ENCODE assay signal across 13 mouse cellular contexts in genomic region chr16:56396586-56396985, GRCm38 (mm10).
DNase-seq lines count a peak whose midpoint lies in the region; ATAC-seq and TF ChIP-seq lines count a peak whose summit lies in the region.
"Had no signal": no experiment of that assay in that cellular context is flagged by ENCODE, and none has a peak within 500 bp of the region (broad histone marks: within the 10 kb centered on the region; RNA-seq: fewer than 3 reads in every experiment).

No protein-coding gene starts in this region.

- WGBS in kidney, embryonic 15.5 days, result 10% methylated on average over 4 of the region's 4 CpGs
- WGBS in intestine, postnatal 0 days, result 12% methylated on average over 4 of the region's 4 CpGs
- 47% methylated on average over 4 of the region's 4 CpGs for WGBS in midbrain, embryonic 15.5 days

- H3K4me2 ChIP-seq in kidney, embryonic 15.5 days, result no peak overlapping the region
- H3K4me2 ChIP-seq in intestine, postnatal 0 days (replicated peaks; ENCODE audit: low read depth), result no peak overlapping the region
- no peak overlapping the region for H3K4me2 ChIP-seq in midbrain, embryonic 15.5 days

- no peak for DNase-seq in kidney, postnatal 36 days
- DNase-seq in embryo, embryonic 10.5 days (ENCODE audit: low spot score), result peak; percentile 31
- no peak for DNase-seq in adrenal gland, postnatal 25 days
- DNase-seq in spleen, postnatal 36 days (ENCODE audit: low spot score in 2 of 2), result no peak
- DNase-seq in kidney, postnatal 25 days, result no peak
- DNase-seq: adrenal gland, postnatal 36 days; cerebellum, postnatal 25 days; gastrocnemius, postnatal 14 days; kidney, postnatal 4 days had no signal

- peak; percentile 90 for ATAC-seq in kidney, embryonic 15.5 days (replicated peaks; ENCODE audit: low FRiP score)
- peak; percentile 69; the same call in 1 of the 2 replicates for ATAC-seq in intestine, postnatal 0 days
- peak; percentile 78; the same call in 1 of the 2 replicates for ATAC-seq in midbrain, embryonic 15.5 days (replicated peaks)
- ATAC-seq: CD4-positive, CD25-positive, alpha-beta regulatory T cell, adult 4 months had no signal

- H3K36me3 ChIP-seq in kidney, embryonic 15.5 days, result no peaks in the 10 kb centered on the region
- no peaks in the 10 kb centered on the region for H3K36me3 ChIP-seq in intestine, postnatal 0 days (ENCODE audit: control insufficient read depth, insufficient read depth)
- no peaks in the 10 kb centered on the region for H3K36me3 ChIP-seq in midbrain, embryonic 15.5 days (replicated peaks)

- no peaks in the 10 kb centered on the region; the same call in 1 of the 2 replicates for H3K4me1 ChIP-seq in kidney, embryonic 15.5 days
- H3K4me1 ChIP-seq in intestine, postnatal 0 days (replicated peaks; ENCODE audit: control insufficient read depth, insufficient read depth, low read length), result no peaks in the 10 kb centered on the region
- H3K4me1 ChIP-seq in midbrain, embryonic 15.5 days, result no peaks in the 10 kb centered on the region

- H3K9ac ChIP-seq in kidney, embryonic 15.5 days, result no peak overlapping the region
- H3K9ac ChIP-seq in intestine, postnatal 0 days (ENCODE audit: low read depth, low read length), result no peak overlapping the region
- no peak overlapping the region for H3K9ac ChIP-seq in midbrain, embryonic 15.5 days

- no peak overlapping the region for H3K4me3 ChIP-seq in kidney, embryonic 15.5 days (replicated peaks)
- H3K4me3 ChIP-seq in intestine, postnatal 0 days (ENCODE audit: low read depth, low read length), result no peak overlapping the region
- H3K4me3 ChIP-seq in midbrain, embryonic 15.5 days, result no peak overlapping the region

- H3K27me3 ChIP-seq in kidney, embryonic 15.5 days, result no peaks in the 10 kb centered on the region
- no peaks in the 10 kb centered on the region for H3K27me3 ChIP-seq in intestine, postnatal 0 days (replicated peaks; ENCODE audit: control insufficient read depth, insufficient read depth, low read length)
- H3K27me3 ChIP-seq in midbrain, embryonic 15.5 days (replicated peaks), result no peaks in the 10 kb centered on the region

- H3K9me3 ChIP-seq in kidney, embryonic 15.5 days (replicated peaks), result no peaks in the 10 kb centered on the region
- no peaks in the 10 kb centered on the region for H3K9me3 ChIP-seq in intestine, postnatal 0 days (ENCODE audit: control insufficient read depth)
- no peaks in the 10 kb centered on the region for H3K9me3 ChIP-seq in midbrain, embryonic 15.5 days

- no peak for TF ChIP-seq CTCF in intestine, postnatal 0 days (IDR thresholded peaks at IDR 0.05; ENCODE audit: low read depth)

- H3K27ac ChIP-seq in kidney, embryonic 15.5 days, result no peak overlapping the region
- no peak overlapping the region for H3K27ac ChIP-seq in intestine, postnatal 0 days (ENCODE audit: low read depth, low read length)
- H3K27ac ChIP-seq in midbrain, embryonic 15.5 days, result no peak overlapping the region
